Mouse (Mus musculus) liver, embryonic 14.5 days (tissue): ENCODE data around the gene Cldn24.
A peak's percentile ranks its signal among the peaks of the same experiment; 100 is the strongest.

Experiments
- CTCF ChIP-seq: IDR thresholded peaks from 2 replicates; pipeline ENCODE4 v1.5.1; 2016; ENCODE audit warnings: antibody characterized with exemption, low read depth, control low read depth
- EP300 ChIP-seq: IDR thresholded peaks from 2 replicates; pipeline ENCODE4 v1.6.1; 2016; ENCODE audit warnings: antibody characterized with exemption, low read depth

DNA sequence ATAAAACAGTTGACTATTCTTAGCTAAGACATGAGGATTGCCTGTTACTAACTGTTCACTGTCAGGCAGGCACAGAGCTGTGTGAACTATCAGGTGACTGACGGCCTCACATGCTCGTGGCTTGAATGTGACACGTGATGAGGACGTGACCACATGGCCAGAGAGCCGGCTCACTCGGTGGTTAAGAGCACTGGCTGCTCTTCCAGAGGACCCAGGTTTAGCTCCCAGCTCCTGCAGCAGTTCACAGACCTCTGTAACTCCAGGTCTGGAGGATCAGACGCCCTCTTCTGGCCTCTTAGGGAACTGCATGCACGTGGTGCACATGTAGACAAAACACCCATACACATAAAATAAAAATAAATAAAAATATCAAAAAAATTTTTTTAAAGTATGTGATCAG, 27.9 kb downstream of the Cldn24 start:
- TF ChIP-seq EP300 (no peak), CTCF (peak; percentile 69)
